Mouse (Mus musculus): ENCODE results near the gene Capza2.

- TF ChIP-seq CTCF (IDR thresholded peaks at IDR 0.05; ENCODE audit: low read depth) (no peak), EP300 (optimal IDR thresholded peaks at IDR 0.05) (no peak)
These were observed 29.1 kb upstream of the Capza2 start for GRCm38 (mm10) chr6:17606915-17607314.
